Mouse (Mus musculus): ENCODE measurements around the gene Zc3h18. TPM values are rescaled to one million over a fixed set of nuclear protein-coding genes. Genes with fewer than 3 reads are reported as not detected.

Zc3h18 gene
- total and polyA plus RNA-seq, 3 experiments: 11.2 to 22.1 (median 21.8) TPM

DNA sequence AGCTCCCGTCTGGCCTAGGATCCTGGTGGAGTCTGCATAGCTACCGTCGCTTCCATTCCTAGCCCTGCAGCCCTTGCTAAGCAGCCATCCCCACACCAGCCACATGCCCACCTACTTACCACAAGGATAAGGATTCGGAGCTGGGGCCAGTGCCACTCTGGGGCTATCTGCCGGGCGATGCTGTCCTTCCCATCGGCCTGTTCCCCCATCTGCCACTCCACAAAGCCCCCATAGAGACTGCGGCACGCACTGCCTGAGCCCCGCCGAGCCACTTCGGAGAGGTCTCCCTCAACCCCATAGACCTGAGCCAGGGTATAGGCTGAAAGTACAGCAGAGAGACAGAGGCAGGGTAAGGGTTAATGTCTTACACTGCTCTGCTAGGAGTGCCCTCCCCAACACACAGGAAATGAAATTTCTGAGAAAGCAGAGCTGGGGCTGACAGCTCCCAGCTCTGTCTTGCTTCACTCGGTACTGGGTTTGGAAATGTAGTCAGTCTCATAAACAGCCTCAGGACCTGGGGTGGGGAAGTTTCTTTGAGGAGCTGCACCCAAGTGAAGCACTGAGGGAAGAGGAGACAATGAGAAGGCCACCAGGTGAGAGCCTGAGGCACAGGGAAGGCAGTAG lies 61.4 kb downstream of the Zc3h18 start:
- Histone ChIP-seq H3K4me3 (no peak overlapping the region), H3K79me2 (replicated peaks; ENCODE audit: control insufficient read depth, insufficient read depth, low read length) (no peaks in the 10 kb centered on the region), H3K9ac (ENCODE audit: low read depth, low read length) (no peak overlapping the region), H3K36me3 (ENCODE audit: control insufficient read depth, insufficient read depth, low read length) (no peaks in the 10 kb centered on the region), H3K27ac (no peak overlapping the region), H3K4me1 (ENCODE audit: control insufficient read depth, insufficient read depth, low read length) (peaks cover 2% of the 10 kb centered on the region; the same call in 1 of the 2 replicates), H3K27me3 (ENCODE audit: control insufficient read depth, insufficient read depth, low read length) (no peaks in the 10 kb centered on the region)
- WGBS: 88% methylated on average over 13 of the region's 13 CpGs
- peak in 1 of 2 experiments; percentile 16 for DNase-seq
- intact Hi-C loops (cut with DNase I): no loop called here
- no peak for TF ChIP-seq EP300 (IDR thresholded peaks at IDR 0.05; ENCODE audit: insufficient read depth, low read depth, low read length)
- no peak for TF ChIP-seq POLR2A (IDR thresholded peaks at IDR 0.05; ENCODE audit: insufficient read depth, low read depth, low read length)
- no peak for TF ChIP-seq CTCF (IDR thresholded peaks at IDR 0.05)

DNA sequence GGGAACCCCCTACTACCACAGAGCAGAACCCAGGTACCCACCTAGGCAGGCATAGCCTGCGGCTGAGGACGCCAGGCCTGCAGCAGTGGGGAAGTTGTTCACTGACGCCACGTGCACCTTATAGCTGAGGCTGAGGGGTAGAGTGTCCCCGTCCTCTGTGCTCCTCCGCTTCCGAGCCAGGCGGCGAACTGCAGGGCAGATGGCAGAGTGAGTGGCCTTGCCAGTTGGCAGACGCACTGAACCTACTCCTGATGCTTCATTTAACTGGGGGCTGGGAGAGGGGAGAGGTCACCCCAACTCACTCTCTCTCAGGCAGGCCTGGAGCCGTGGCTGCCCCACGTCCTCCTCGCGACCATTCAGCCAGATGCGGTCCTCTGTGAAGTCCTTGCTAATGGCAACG lies 62.9 kb downstream of the Zc3h18 start:
- Histone ChIP-seq H3K27ac (no peak overlapping the region), H3K4me3 (no peak overlapping the region), H3K36me3 (ENCODE audit: control insufficient read depth, insufficient read depth, low read length) (no peaks in the 10 kb centered on the region), H3K79me2 (replicated peaks; ENCODE audit: control insufficient read depth, insufficient read depth, low read length) (no peaks in the 10 kb centered on the region), H3K9ac (ENCODE audit: low read depth, low read length) (no peak overlapping the region), H3K27me3 (ENCODE audit: control insufficient read depth, insufficient read depth, low read length) (no peaks in the 10 kb centered on the region), H3K4me1 (ENCODE audit: control insufficient read depth, insufficient read depth, low read length) (no peaks in the 10 kb centered on the region)
- intact Hi-C loops (cut with DNase I): no loop called here
- DNase-seq: no peak
- 95% methylated on average over 16 of the region's 16 CpGs for WGBS
- no peak for TF ChIP-seq CTCF (IDR thresholded peaks at IDR 0.05)
- no peak for TF ChIP-seq EP300 (IDR thresholded peaks at IDR 0.05; ENCODE audit: insufficient read depth, low read depth, low read length)
- TF ChIP-seq POLR2A (IDR thresholded peaks at IDR 0.05; ENCODE audit: insufficient read depth, low read depth, low read length): no peak

DNA sequence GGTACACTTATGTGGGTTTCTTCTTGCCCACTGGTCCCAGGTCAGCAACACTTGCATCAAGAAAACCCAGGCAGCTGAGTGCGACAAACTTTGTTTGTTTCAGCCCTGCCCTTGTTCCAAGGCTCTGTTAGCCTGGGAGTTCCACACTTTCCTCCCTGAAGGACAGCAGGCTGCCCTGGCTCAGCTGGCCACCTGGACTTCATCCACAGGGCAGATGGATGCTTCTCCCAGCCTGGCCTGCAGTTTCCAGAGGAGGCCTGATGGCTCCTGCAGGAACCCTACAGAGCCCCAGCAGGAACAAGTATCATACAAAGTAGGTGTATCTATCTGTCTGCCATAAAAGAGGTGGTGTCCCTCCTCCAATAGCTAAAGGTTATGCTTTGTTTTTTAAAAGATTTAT lies 64.9 kb downstream of the Zc3h18 start:
- Histone ChIP-seq H3K4me1 (ENCODE audit: control insufficient read depth, insufficient read depth, low read length) (peaks cover 2% of the 10 kb centered on the region; the same call in 1 of the 2 replicates), H3K4me3 (no peak overlapping the region), H3K9ac (ENCODE audit: low read depth, low read length) (no peak overlapping the region), H3K36me3 (ENCODE audit: control insufficient read depth, insufficient read depth, low read length) (no peaks in the 10 kb centered on the region), H3K27me3 (ENCODE audit: control insufficient read depth, insufficient read depth, low read length) (no peaks in the 10 kb centered on the region), H3K79me2 (replicated peaks; ENCODE audit: control insufficient read depth, insufficient read depth, low read length) (no peaks in the 10 kb centered on the region), H3K27ac (no peak overlapping the region)
- intact Hi-C loops (cut with DNase I): loop anchor here (5.0 kb wide), 2 partner anchors 64 to 159 kb away; partner anchors contain the start of genes Zc3h18 and Zfpm1
- TF ChIP-seq POLR2A (IDR thresholded peaks at IDR 0.05; ENCODE audit: insufficient read depth, low read depth, low read length) (no peak), CTCF (IDR thresholded peaks at IDR 0.05) (no peak), EP300 (IDR thresholded peaks at IDR 0.05; ENCODE audit: insufficient read depth, low read depth, low read length) (no peak)
- WGBS: 97% methylated on average over 1 of the region's 1 CpGs
- no peak for DNase-seq

DNA sequence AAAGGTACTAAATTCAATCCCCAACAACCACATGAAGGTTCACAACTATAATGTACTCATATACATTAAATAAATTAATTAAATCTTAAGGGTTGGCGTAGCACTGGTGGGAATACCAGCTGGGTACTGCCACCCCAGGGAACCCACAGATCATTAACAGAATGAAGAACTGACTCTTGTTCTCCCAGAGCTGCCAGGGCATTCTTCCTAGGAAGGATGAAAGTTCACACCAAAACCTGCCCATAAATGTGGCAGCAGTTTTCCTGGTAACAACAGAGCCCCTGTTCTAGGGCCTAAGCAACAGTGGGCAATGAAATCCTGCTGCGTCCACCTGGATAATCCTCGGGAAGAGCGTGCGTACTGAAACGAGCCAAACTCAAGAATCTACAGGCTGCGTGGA lies 65.9 kb downstream of the Zc3h18 start:
- no peak for DNase-seq
- intact Hi-C loops (cut with DNase I): loop anchor here (5.0 kb wide), 2 partner anchors 65 to 160 kb away; partner anchors contain the start of genes Zc3h18 and Zfpm1
- no peaks in the 10 kb centered on the region for H3K27me3 ChIP-seq (ENCODE audit: control insufficient read depth, insufficient read depth, low read length)
- H3K27ac ChIP-seq: no peak overlapping the region
- H3K9ac ChIP-seq (ENCODE audit: low read depth, low read length): no peak overlapping the region
- H3K4me3 ChIP-seq: no peak overlapping the region
- 35% methylated on average over 7 of the region's 7 CpGs for WGBS
- no peaks in the 10 kb centered on the region for H3K36me3 ChIP-seq (ENCODE audit: control insufficient read depth, insufficient read depth, low read length)
- TF ChIP-seq POLR2A (IDR thresholded peaks at IDR 0.05; ENCODE audit: insufficient read depth, low read depth, low read length) (no peak), CTCF (IDR thresholded peaks at IDR 0.05) (no peak), EP300 (IDR thresholded peaks at IDR 0.05; ENCODE audit: insufficient read depth, low read depth, low read length) (no peak)
- peaks cover 2% of the 10 kb centered on the region; the same call in 1 of the 2 replicates for H3K4me1 ChIP-seq (ENCODE audit: control insufficient read depth, insufficient read depth, low read length)
- H3K79me2 ChIP-seq (replicated peaks; ENCODE audit: control insufficient read depth, insufficient read depth, low read length): no peaks in the 10 kb centered on the region

DNA sequence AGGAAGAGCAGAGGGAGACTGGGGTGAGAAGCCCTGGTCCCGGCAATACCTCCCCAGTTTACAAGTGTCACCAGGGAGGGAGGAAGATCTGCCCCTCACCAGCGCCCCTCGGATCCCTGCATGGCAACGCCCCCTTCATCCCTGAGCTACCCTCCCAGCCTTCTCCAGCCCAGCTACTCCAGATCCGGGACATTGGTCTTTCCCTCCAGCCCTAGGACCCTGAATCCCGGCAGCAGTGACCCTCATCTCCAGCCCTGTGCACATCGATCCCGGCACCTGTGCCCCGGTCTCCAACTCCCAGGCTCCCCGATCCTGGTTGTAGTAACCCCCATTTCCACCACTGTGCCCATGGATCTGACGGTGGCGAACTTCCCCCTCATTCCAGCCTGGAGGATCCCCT lies 66.4 kb downstream of the Zc3h18 start:
- Histone ChIP-seq H3K4me1 (ENCODE audit: control insufficient read depth, insufficient read depth, low read length) (peaks cover 2% of the 10 kb centered on the region; the same call in 1 of the 2 replicates), H3K36me3 (ENCODE audit: control insufficient read depth, insufficient read depth, low read length) (no peaks in the 10 kb centered on the region), H3K79me2 (replicated peaks; ENCODE audit: control insufficient read depth, insufficient read depth, low read length) (no peaks in the 10 kb centered on the region), H3K27ac (peak overlapping the region; percentile 73), H3K27me3 (ENCODE audit: control insufficient read depth, insufficient read depth, low read length) (no peaks in the 10 kb centered on the region), H3K9ac (ENCODE audit: low read depth, low read length) (peak overlapping the region; percentile 60), H3K4me3 (peak overlapping the region; percentile 78)
- under 1% methylated on average over 12 of the region's 12 CpGs for WGBS
- DNase-seq: no peak
- intact Hi-C loops (cut with DNase I): loop anchor here (5.0 kb wide), 2 partner anchors 65 to 160 kb away; partner anchors contain the start of genes Zc3h18 and Zfpm1
- TF ChIP-seq EP300 (IDR thresholded peaks at IDR 0.05; ENCODE audit: insufficient read depth, low read depth, low read length) (no peak), CTCF (IDR thresholded peaks at IDR 0.05) (no peak), POLR2A (IDR thresholded peaks at IDR 0.05; ENCODE audit: insufficient read depth, low read depth, low read length) (no peak)
